Mouse (Mus musculus) liver, adult (tissue): ENCODE results near the gene Spink4.
A peak's percentile ranks its signal among the peaks of the same experiment; 100 is the strongest.

Experiments
- GATA4 ChIP-seq: IDR thresholded peaks from 2 replicates; pipeline ENCODE4 v1.6.1; 2014; ENCODE audit warnings: mild to moderate bottlenecking, low read length; ENCODE audit not compliant: insufficient replicate concordance

The Spink4 gene

DNA sequence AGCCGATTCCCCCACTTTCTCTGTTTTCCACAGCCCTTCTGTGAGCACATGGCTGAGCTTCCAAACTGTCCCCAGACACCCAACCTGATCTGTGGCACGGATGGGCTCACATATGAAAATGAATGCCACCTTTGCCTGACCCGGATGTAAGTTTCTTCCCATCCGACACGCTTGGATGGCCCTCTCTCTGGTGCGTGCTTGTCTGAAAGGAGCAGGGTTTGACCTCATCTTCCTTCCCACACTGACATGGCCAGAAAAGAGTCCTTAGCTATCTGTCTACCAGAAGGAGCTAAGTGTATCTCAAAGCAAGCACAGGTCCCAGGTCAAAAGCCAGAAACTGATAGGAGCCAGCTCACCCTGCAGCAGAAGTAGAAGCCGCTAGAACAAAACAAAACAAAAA lies 9.2 kb downstream of the Spink4 start:
- no peak; the same call in 1 of the 2 replicates for TF ChIP-seq GATA4

DNA sequence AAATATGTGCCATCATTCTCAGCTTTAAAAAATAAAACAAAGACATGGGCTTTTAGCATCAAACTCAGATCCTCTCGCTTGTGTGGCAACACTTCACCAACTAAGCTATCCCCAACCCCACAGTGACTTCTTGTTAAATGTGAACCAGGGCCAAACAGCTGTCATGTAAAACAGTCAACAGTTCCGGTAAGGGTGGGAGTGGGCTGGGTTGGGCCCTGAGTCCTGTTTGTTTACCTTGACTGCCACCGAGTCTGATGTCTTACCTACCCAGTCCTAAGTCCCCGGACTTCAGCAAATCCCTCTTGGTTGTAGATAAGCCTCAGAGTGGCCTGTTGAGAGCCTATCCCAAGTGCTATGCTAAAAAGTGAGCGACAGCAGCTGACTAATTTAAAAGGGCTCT lies 13.8 kb downstream of the Spink4 start:
- no peak for TF ChIP-seq GATA4

DNA sequence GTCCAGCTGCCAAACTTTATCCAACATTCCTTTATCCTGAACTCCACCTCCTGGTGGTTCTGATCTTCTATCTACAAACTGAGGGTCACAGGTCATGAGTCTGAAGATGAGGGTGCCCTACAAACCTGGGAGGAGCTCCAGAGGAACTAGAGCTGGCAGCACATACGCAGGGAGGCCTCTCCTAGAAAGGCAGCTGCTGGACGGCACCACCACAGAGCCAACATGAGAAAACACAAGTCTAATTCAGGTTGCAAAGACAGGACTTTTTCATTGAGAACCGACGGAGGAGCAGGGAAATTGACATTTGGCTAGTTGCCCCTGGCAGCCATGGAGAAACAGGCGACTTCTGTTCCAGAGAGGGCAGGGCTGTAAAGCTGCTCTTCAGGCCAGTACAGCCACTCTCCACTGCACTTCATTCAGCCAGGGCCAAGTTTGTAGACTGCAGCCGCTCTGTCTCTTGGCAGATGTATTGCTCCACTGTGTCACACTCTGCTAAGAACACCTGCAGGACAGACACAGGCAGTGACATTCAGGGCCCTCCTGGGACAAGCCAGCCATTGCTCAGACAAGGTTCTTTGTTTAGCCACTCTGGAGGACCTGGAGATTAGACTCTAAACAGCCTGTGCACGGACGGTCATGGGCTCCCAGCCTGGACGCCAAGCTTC lies 16.5 kb downstream of the Spink4 start:
- TF ChIP-seq GATA4: no peak

DNA sequence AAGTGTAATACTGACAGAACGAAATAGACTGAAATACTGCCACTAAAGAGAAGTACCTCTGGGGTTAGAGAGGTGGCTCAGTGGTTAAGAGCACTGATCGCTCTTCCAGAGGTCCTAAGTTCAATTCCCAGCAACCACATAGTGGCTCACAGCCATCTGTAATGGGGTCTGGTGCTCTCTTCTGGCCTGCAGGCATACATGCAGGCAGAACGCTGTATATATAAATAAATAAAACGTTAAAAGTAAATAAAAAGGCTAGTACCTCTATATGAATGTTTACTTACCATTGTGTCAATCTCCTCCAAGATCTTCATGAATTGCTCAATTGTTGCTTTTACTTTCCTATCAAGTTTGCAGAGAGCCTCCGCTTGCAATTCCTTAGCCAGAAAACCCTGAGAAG lies 18.9 kb downstream of the Spink4 start:
- TF ChIP-seq GATA4: no peak

DNA sequence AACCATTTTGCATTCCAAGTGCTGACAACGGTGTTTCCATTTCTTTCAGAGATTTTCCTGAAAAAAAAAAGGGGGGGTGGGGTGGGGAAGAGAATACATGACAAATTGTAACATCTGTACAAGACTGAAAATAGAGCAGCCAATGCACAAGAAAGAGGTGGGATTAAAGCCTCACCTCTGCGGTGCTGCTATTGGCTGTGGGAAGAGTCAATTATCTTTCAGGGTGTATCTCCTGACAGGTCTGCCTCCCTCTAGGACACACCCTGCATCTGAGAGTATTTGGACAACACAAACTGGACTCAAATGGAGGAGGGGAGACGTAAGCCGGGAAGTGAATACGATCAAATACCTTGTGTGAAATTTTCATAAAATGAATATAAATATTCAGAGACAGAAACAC lies 23.8 kb downstream of the Spink4 start:
- no peak for TF ChIP-seq GATA4

DNA sequence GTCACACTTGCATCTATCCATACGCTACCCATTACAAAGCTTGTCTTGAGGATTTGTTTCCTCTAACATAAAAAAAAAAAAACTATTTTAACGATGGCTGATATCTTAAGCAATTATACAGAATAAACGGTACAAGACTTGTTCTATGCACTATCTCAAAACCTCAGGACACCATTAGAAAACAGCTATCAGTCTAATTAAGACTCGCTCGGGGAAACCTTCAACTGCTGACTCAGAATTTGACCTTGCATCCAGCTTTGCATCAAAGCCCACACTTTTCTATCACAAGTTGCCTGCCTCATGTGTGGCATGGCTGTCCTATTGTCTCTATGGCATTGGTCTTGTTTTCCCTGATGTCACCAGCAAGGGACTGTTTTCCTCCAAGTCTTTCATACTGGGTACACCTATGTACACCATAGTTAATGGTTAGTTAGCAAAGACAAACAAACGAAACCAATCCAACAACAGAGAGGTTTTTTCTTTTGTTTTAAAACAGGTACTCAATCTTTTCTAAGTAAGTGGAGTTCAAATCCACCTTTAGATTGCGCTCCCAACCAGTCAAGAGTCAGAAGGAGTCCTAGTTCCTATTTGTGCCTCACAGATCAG lies 26.8 kb downstream of the Spink4 start:
- no peak for TF ChIP-seq GATA4

DNA sequence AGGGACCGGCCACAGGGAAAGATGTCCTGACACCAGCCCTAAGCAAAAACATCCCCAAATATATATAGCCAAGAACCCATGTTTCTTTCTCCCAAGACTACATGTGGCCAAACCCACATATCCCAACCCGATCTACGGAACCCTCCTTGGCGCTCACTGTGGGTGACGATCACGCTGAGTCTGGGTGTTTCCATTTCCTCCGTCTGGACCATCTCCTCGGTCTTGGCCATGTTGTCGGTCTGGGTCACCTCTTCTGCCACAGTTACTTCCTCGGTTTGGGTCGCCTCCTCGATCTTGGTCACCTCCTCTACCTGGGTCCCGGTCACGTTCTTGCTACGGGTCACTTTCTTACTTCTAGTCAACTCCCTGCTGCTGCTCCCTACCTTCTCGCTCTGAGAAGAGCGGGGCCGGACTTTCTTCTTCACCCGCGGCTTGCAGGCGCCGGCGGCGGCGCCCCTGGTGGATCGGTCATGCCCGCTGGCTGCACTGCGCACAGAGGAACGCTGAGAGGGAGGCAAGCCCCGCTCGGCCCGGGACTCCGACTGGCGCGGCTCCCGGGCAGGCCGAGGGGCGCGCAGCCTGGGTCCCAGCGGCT lies 27.8 kb downstream of the Spink4 start:
- no peak for TF ChIP-seq GATA4

DNA sequence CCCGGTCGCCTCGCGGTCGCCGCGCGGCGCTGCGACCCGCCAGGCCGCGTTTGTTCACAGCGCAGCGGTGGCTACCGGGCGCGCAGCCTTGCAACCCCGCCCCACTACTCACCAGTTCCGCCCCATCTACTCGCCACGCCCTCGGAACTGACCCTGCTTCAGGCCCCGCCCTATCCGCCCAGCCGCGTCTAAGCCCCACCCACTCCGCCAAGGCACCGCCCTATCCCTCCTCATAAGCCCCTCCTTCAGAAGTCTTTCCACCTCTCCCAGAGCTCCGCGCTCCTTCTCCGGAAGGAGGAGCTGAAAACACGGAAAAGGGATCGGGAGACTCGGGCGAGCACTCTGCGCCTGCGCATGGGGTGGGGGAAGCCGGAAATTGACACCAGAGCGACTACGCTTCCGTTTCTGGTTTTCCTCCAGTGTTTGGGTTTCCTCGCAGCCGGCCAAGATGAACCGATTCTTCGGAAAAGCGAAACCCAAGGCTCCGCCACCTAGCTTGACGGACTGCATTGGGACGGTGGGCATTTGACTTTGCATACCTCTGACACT lies 28.4 kb downstream of the Spink4 start, which contains the start of the genes Bag1 and Chmp5:
TSS of gene Bag1 (minus strand) at position 135 of the 549 bp plus-strand sequence.
TSS of gene Chmp5 (plus strand) at position 248 of the 549 bp plus-strand sequence.
- no peak for TF ChIP-seq GATA4

DNA sequence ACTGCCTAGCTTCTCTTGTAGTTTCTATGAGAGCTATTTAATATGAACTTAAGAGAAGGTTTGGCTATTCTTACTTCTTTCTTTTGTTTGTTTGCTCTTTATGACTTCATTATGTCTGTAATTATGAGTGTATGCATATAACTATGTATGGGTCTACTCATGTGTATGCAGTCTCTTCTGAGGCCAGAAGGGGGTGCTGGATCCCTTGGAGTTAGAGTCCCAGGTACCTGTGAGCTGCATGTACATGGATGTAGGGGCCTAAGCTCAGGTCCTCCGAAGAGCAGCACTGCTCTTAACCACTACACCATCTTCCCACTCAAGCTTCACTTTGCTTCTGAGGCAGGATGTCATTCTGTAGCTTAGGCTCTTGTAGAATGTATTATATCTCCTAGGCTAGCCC lies 33.7 kb downstream of the Spink4 start:
- TF ChIP-seq GATA4: no peak

DNA sequence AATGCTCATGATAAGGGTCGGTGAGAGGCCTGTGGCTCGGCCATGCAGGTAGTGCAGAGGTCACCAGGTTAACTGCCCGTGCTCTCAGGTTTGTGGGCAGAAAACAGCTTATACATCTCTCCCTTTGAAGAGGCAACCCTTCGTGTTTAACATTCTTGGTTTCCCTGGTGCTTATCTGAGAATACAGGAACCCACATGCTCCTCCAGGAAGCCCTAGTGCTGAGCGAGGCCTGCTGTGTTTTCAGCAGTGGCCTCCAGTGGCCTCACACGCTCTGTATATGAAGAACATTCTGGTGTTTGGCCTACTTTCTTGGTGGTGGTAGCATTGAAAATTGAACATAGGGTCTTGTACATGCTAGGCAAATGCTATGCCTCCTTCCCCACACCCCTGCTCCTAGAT lies 36.1 kb downstream of the Spink4 start:
- TF ChIP-seq GATA4: 0 out of 2 replicates have a peak, but pooled peaks have one; percentile 18

DNA sequence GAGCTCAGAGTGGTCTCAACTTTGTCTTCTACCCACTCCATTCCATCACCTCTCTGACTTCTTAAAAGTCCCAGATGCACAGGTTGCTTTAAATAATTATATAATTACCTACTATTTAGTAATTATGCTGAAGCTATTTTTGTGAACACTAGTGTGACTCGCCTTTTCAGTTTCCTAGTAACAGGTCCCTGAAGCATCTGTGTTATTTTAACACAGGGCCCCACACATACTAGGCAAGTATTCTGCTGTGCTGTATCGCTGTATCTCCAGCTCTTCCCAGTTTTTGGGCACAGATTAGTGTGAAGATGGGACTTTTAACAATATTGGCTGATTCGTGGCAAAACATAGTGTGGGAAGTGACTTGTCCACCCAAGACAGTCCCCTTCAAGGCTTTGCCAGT lies 43.7 kb downstream of the Spink4 start:
- TF ChIP-seq GATA4: no peak

DNA sequence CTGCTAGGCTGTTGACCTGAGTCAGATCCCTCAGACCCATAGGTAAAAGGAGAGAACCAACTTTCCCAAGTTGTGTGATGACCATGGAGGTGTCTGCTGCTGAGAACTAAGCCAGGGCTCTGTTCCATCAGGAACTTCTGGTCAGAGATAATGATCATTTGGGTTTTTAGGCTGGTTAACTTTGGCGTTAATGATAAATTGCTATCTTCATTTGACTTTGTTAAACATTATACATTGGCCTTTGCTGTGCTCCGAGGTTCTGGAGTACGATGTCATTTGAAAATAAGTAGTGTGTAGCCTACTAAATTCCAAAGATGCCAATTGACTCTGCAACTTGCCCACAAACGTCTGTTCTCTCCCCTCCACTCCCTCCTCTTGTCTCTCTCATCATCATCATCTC lies 49.3 kb downstream of the Spink4 start:
- no peak for TF ChIP-seq GATA4

DNA sequence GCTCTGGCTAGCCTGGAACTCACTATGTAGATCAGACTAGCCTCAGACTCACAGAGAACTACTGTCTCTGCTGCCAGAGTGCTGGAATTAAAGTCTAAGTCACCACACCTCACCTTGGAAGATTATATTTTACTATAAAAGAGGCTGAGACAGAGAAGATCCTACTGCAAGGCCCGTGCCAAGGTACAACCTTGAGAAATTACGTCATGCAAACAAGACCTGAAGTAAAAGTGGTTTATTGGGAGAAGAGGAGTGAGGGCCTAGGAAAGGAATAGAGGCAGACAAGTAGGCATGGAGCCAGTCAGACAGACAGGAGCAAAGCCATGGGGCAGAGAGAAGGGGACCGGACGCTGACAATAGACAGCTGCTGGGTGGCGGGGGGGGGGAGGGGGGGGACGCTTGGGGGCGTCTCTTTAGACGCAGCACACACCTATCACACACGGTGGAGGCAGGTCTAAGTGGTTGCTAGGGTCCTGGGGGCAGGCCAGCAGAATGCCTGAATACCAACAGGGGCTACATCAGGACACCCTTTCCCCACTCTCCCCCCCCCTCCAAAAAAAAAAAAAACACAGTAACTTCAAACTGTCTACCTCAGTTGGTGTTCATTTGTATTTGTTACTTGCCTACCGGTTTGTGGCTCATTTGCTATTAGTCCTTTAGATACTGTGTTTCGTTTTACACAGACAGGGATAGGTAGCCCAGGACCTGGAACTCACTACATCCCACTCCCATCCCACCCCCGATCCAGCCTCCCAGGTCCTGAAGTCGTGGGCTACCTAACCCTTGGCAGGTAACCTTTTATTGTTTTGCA lies 50.1 kb downstream of the Spink4 start:
- no peak for TF ChIP-seq GATA4

DNA sequence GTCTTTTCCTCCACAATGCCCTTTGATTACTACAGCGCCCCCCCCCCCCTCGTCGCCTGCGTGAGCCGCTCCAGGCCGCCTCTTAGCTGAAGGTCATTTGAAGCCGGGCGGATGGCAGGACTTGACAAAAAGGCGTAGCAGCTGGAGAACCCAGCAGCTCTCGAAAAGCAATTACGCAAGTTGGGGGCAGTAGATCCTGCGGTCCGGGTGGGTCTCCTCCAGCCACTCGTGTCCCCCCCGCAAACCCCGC lies 50.7 kb downstream of the Spink4 start:
- no peak for TF ChIP-seq GATA4

DNA sequence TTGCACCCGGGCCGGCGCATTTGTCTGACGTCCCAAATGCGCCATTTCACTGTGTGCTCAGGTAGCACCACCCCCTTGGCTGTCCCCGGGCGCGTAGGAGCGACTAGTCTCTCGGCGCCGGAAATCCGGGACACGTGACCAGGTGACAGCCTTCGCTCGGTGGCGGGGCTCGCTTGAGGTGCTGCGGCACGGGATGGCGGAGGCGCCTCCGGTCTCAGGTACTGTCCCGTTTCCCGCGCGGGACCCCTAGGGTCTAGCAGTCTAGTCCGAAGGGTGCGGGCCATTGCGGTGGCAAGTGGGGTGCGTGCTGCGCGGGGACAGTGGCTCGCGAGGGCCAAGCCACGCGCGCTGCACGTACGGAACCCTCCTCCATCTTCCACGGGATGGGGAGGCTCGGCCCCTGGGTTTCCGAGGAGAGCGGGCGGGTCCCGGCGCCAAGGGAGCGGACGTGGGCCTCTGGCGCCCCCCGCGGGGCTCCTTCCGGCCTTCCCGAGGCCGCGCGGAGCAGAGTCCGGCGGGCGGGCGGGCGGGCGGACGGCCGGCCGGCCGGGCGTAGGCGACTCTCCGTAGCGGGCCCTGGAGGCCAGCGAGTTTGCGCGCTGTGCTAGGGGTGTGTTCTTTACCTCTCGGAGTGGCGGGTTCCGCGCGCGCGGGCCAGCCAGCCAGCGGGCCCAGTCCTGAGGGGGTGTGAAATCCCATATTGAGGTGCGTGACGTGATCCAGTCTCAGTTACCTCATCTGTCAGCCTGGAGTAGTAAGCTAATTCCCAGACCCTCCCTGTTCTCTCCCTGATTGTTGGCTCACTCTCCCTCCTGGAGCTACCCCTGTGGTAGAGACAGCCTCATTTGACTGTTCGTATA lies 51.2 kb downstream of the Spink4 start, which contains the start of gene Nfx1:
TSS of gene Nfx1 (plus strand) at position 65 of the 860 bp plus-strand sequence.
- TF ChIP-seq GATA4: peak; percentile 6; the same call in 1 of the 2 replicates
